Mouse (Mus musculus) cortical plate, adult 2 months (tissue): ENCODE results near the gene Phldb3.

Experiments
- CTCF ChIP-seq: fragments of 200-500 bp; IDR thresholded peaks from 2 replicates; pipeline ENCODE4 v1.5.1; 2011; ENCODE audit warnings: mild to moderate bottlenecking, control low read depth, low read length; ENCODE audit not compliant: insufficient read depth; ENCODE audit errors: extremely low read depth
- POLR2A ChIP-seq: fragments of 200-500 bp; IDR thresholded peaks from 2 replicates; pipeline ENCODE4 v1.6.1; 2011; ENCODE audit warnings: mild to moderate bottlenecking, low read length, control low read depth; ENCODE audit not compliant: insufficient read depth; ENCODE audit errors: extremely low read depth

DNA sequence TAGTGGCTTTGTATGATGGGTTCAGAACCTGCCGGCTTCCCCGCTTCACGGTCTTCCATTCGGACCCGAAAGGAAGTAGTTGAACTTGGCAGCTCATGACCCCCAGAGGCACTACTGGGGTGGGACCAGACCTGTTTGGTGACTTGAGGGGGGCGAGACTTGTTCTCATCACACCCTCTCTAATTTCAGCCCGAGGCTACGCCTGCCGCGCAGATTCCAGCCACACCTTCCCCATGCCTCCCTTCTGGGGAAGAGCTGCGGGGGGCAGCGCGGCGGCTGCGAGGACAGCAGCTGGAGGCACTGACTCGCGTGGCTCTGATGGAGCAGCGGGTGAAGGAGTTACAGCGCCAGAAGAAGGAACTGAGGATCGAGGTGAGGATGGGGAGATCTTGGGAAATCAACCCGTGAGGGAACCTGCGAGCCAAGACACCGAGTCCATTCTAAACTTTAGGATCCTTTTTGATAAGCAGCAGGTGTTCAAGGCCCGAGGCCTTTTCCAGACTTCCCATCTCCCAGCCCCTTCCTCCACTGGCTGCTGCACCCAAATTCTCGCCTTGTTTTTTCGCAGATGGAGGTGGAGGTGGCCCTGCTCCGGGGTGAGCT is 1.8 kb downstream of the Phldb3 start:
- TF ChIP-seq CTCF (no peak), POLR2A (no peak)
